Mouse (Mus musculus): Measurements from ENCODE around the gene Cpz. TPM values are rescaled to one million over a fixed set of nuclear protein-coding genes. Genes with fewer than 3 reads are reported as not detected.
A peak's percentile ranks its signal among the peaks of the same experiment; 100 is the strongest.

The Cpz gene
- polyA plus RNA-seq, 1 experiment from 2014 or later = 1.5 TPM

GRCm38 (mm10) chr5:35497344-35497743 is 28.2 kb downstream of the Cpz start:
- Histone ChIP-seq H3K4me2 (ENCODE audit: low read depth, low read length) (no peak overlapping the region), H3K36me3 (replicated peaks; ENCODE audit: insufficient read depth, low read length) (no peaks in the 10 kb centered on the region), H3K9me3 (ENCODE audit: low read length) (no peaks in the 10 kb centered on the region), H3K4me3 (ENCODE audit: low read depth, low read length) (no peak overlapping the region), H3K27me3 (ENCODE audit: insufficient read depth, low read length) (peaks cover 3% of the 10 kb centered on the region; the same call in 1 of the 2 replicates), H3K9ac (replicated peaks) (no peak overlapping the region), H3K4me1 (ENCODE audit: insufficient read depth) (no peaks in the 10 kb centered on the region), H3K27ac (ENCODE audit: low read depth) (no peak overlapping the region)
- WGBS (ENCODE audit: insufficient replicate concordance) = 50% methylated on average over 7 of the region's 7 CpGs
- no peak for DNase-seq
- ATAC-seq = no peak; the same call in 1 of the 2 replicates
- no peak for TF ChIP-seq CTCF (IDR thresholded peaks at IDR 0.05; ENCODE audit: low read depth)
- no peak for TF ChIP-seq EP300 (IDR thresholded peaks at IDR 0.05; ENCODE audit: low read depth)

- H3K4me1 ChIP-seq (ENCODE audit: insufficient read depth) = no peaks in the 10 kb centered on the region
- H3K36me3 ChIP-seq (replicated peaks; ENCODE audit: insufficient read depth, low read length) = no peaks in the 10 kb centered on the region
- peaks cover 3% of the 10 kb centered on the region; the same call in 1 of the 2 replicates for H3K27me3 ChIP-seq (ENCODE audit: insufficient read depth, low read length)
- WGBS (ENCODE audit: insufficient replicate concordance) = 28% methylated on average over 5 of the region's 5 CpGs
- DNase-seq (no peak), ATAC-seq (no peak)
- no peak overlapping the region for H3K9ac ChIP-seq (replicated peaks)
- H3K4me2 ChIP-seq (ENCODE audit: low read depth, low read length) = no peak overlapping the region
- H3K4me3 ChIP-seq (ENCODE audit: low read depth, low read length) = no peak overlapping the region
- no peak overlapping the region for H3K27ac ChIP-seq (ENCODE audit: low read depth)
- no peaks in the 10 kb centered on the region for H3K9me3 ChIP-seq (ENCODE audit: low read length)
- no peak for TF ChIP-seq EP300 (IDR thresholded peaks at IDR 0.05; ENCODE audit: low read depth)
- TF ChIP-seq CTCF (IDR thresholded peaks at IDR 0.05; ENCODE audit: low read depth) = no peak
These were observed 29.5 kb downstream of the Cpz start for GRCm38 (mm10) chr5:35495989-35496388.

- H3K4me1 ChIP-seq (ENCODE audit: insufficient read depth) = no peaks in the 10 kb centered on the region
- H3K27ac ChIP-seq (ENCODE audit: low read depth) = no peak overlapping the region
- no peak overlapping the region for H3K4me3 ChIP-seq (ENCODE audit: low read depth, low read length)
- peaks cover 3% of the 10 kb centered on the region; the same call in 1 of the 2 replicates for H3K27me3 ChIP-seq (ENCODE audit: insufficient read depth, low read length)
- H3K4me2 ChIP-seq (ENCODE audit: low read depth, low read length) = no peak overlapping the region
- H3K9me3 ChIP-seq (ENCODE audit: low read length) = no peaks in the 10 kb centered on the region
- WGBS (ENCODE audit: insufficient replicate concordance) = 51% methylated on average over 8 of the region's 8 CpGs
- no peak overlapping the region for H3K9ac ChIP-seq (replicated peaks)
- no peaks in the 10 kb centered on the region for H3K36me3 ChIP-seq (replicated peaks; ENCODE audit: insufficient read depth, low read length)
- no peak for DNase-seq
- TF ChIP-seq CTCF (IDR thresholded peaks at IDR 0.05; ENCODE audit: low read depth) (no peak), EP300 (IDR thresholded peaks at IDR 0.05; ENCODE audit: low read depth) (no peak)
- ATAC-seq = no peak
These were observed 30.6 kb downstream of the Cpz start for GRCm38 (mm10) chr5:35494773-35495390.

- no peak overlapping the region for H3K4me3 ChIP-seq (ENCODE audit: low read depth, low read length)
These were observed 31.7 kb downstream of the Cpz start for GRCm38 (mm10) chr5:35493770-35494169.

GRCm38 (mm10) chr5:35479521-35479920 is 46.0 kb downstream of the Cpz start:
- ATAC-seq (no peak), DNase-seq (no peak)
- H3K9ac ChIP-seq (replicated peaks) = no peak overlapping the region
- 40% methylated on average over 4 of the region's 4 CpGs for WGBS (ENCODE audit: insufficient replicate concordance)
- H3K4me2 ChIP-seq (ENCODE audit: low read depth, low read length) = no peak overlapping the region
- no peak overlapping the region for H3K27ac ChIP-seq (ENCODE audit: low read depth)
- H3K4me1 ChIP-seq (ENCODE audit: insufficient read depth) = no peaks in the 10 kb centered on the region
- no peaks in the 10 kb centered on the region for H3K36me3 ChIP-seq (replicated peaks; ENCODE audit: insufficient read depth, low read length)
- no peaks in the 10 kb centered on the region for H3K27me3 ChIP-seq (ENCODE audit: insufficient read depth, low read length)
- H3K9me3 ChIP-seq (ENCODE audit: low read length) = no peaks in the 10 kb centered on the region
- TF ChIP-seq EP300 (IDR thresholded peaks at IDR 0.05; ENCODE audit: low read depth) = no peak
- TF ChIP-seq CTCF (IDR thresholded peaks at IDR 0.05; ENCODE audit: low read depth) = no peak
- H3K4me3 ChIP-seq (ENCODE audit: low read depth, low read length) = no peak overlapping the region

More at GRCm38 (mm10) chr5:35493770-35494169, 31.7 kb downstream of the Cpz start:
- DNase-seq = no peak
- 66% methylated on average over 12 of the region's 12 CpGs for WGBS (ENCODE audit: insufficient replicate concordance)
- Histone ChIP-seq H3K9me3 (ENCODE audit: low read length) (no peaks in the 10 kb centered on the region), H3K4me1 (ENCODE audit: insufficient read depth) (no peaks in the 10 kb centered on the region), H3K27me3 (ENCODE audit: insufficient read depth, low read length) (peaks cover 3% of the 10 kb centered on the region; the same call in 1 of the 2 replicates), H3K27ac (ENCODE audit: low read depth) (no peak overlapping the region), H3K9ac (replicated peaks) (no peak overlapping the region), H3K36me3 (replicated peaks; ENCODE audit: insufficient read depth, low read length) (no peaks in the 10 kb centered on the region), H3K4me2 (ENCODE audit: low read depth, low read length) (no peak overlapping the region)
- ATAC-seq = no peak
- TF ChIP-seq EP300 (IDR thresholded peaks at IDR 0.05; ENCODE audit: low read depth) (no peak), CTCF (IDR thresholded peaks at IDR 0.05; ENCODE audit: low read depth) (no peak)

- H3K36me3 ChIP-seq (replicated peaks; ENCODE audit: insufficient read depth, low read length) = no peaks in the 10 kb centered on the region
- no peak for ATAC-seq
- no peaks in the 10 kb centered on the region for H3K4me1 ChIP-seq (ENCODE audit: insufficient read depth)
- no peak overlapping the region for H3K9ac ChIP-seq (replicated peaks)
- DNase-seq = peak; percentile 46
- H3K4me2 ChIP-seq (ENCODE audit: low read depth, low read length) = no peak overlapping the region
- peak; percentile 72 for TF ChIP-seq CTCF (IDR thresholded peaks at IDR 0.05; ENCODE audit: low read depth)
- TF ChIP-seq EP300 (IDR thresholded peaks at IDR 0.05; ENCODE audit: low read depth) = no peak
- no peaks in the 10 kb centered on the region for H3K27me3 ChIP-seq (ENCODE audit: insufficient read depth, low read length)
- H3K27ac ChIP-seq (ENCODE audit: low read depth) = no peak overlapping the region
- H3K4me3 ChIP-seq (ENCODE audit: low read depth, low read length) = no peak overlapping the region
- WGBS (ENCODE audit: insufficient replicate concordance) = 46% methylated on average over 6 of the region's 6 CpGs
- H3K9me3 ChIP-seq (ENCODE audit: low read length) = no peaks in the 10 kb centered on the region
These were observed 50.3 kb downstream of the Cpz start for GRCm38 (mm10) chr5:35475236-35475635.
